Mouse (Mus musculus) lung, postnatal 0 days (tissue): ENCODE data around the gene Socs5.

ENCODE experiments used
- CTCF ChIP-seq: IDR thresholded peaks from 2 replicates; pipeline ENCODE4 v1.5.1; 2016; ENCODE audit warnings: antibody characterized with exemption, mild to moderate bottlenecking
- EP300 ChIP-seq: IDR thresholded peaks from 2 replicates; pipeline ENCODE4 v1.6.1; 2016; ENCODE audit warnings: antibody characterized with exemption, mild to moderate bottlenecking, control low read depth

GRCm38 (mm10) chr17:87167407-87167806, 59.9 kb downstream of the Socs5 start:
- TF ChIP-seq CTCF (no peak), EP300 (no peak)
